Mouse (Mus musculus) cerebellum, adult 2 months (tissue): ENCODE measurements at regions not wholly inside any gene's neighbourhood (a gene's known extent, or its start where the extent isn't known, plus 50 kb on each side); places are given as distances from the start of the nearest gene placed in this dataset.

Experiments
- DNase-seq, 2 experiments: peaks; one replicate each; pipeline ENCODE4 v3.0.0; 2021
- H3K27ac ChIP-seq: fragments of 200-500 bp; 2 replicates; pipeline ENCODE4 v1.5.1; 2012; ENCODE audit warnings: low read length, control low read depth, inconsistent platforms; ENCODE audit not compliant: insufficient read depth
- H3K27me3 ChIP-seq: fragments of 200-500 bp; 2 replicates; pipeline ENCODE4 v1.6.1; 2012; ENCODE audit warnings: inconsistent platforms, mild to moderate bottlenecking, low read length, moderate library complexity; ENCODE audit not compliant: control insufficient read depth, insufficient read depth
- H3K4me1 ChIP-seq: fragments of 200-500 bp; 2 replicates; pipeline ENCODE4 v1.6.1; 2011; ENCODE audit warnings: low read length; ENCODE audit not compliant: control insufficient read depth, insufficient read depth
- H3K4me3 ChIP-seq: fragments of 200-500 bp; replicated peaks from 2 replicates; pipeline ENCODE3; 2011; ENCODE audit warnings: mild to moderate bottlenecking, low read depth, low read length, control low read depth; ENCODE audit not compliant: insufficient read depth
- CTCF ChIP-seq: fragments of 200-500 bp; IDR thresholded peaks from 2 replicates; pipeline ENCODE4 v1.5.1; 2011; ENCODE audit warnings: low read depth, mild to moderate bottlenecking, control low read depth, low read length, moderate library complexity, borderline replicate concordance; ENCODE audit not compliant: insufficient read depth
- POLR2A ChIP-seq: fragments of 200-500 bp; IDR thresholded peaks from 2 replicates; pipeline ENCODE4 v1.6.1; 2011; ENCODE audit warnings: low read length, control low read depth, borderline replicate concordance; ENCODE audit not compliant: insufficient read depth
- WGBS: fragments of 180-500 bp; shearing (Covaris S2); methylation state at CpG from one replicate; pipeline ENCODE4 v1.1.7; 2018; 5-methylcytosine and 5-hydroxymethylcytosine counted together

DNA sequence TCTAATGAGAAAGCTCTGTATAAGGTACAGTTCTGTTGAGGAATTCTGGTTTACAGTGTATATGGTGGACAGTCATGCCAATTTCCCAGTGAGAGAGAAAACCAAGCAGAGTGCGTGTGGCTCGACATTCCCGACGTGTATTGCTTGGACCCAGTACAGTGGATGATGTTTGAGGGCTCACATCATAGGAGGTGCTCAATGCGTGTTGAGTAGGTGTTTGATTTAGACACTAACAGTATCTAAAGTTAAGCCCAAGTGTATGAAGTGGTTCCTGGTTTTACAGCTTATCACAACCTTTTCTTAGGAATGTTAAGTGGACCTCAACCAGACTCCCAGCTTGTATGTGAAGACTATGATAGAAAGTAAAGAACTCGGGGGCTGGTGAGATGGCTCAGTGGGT is 96.2 kb upstream of the Tpm1 start:
- no peak overlapping the region for H3K27ac ChIP-seq
- 91% methylated on average over 6 of the region's 6 CpGs for WGBS
- no peaks in the 10 kb centered on the region for H3K27me3 ChIP-seq
- DNase-seq, result no peak
- H3K4me1 ChIP-seq, result no peaks in the 10 kb centered on the region; the same call in 1 of the 2 replicates
- TF ChIP-seq CTCF, result no peak
- no peak for TF ChIP-seq POLR2A
- H3K4me3 ChIP-seq, result no peak overlapping the region

DNA sequence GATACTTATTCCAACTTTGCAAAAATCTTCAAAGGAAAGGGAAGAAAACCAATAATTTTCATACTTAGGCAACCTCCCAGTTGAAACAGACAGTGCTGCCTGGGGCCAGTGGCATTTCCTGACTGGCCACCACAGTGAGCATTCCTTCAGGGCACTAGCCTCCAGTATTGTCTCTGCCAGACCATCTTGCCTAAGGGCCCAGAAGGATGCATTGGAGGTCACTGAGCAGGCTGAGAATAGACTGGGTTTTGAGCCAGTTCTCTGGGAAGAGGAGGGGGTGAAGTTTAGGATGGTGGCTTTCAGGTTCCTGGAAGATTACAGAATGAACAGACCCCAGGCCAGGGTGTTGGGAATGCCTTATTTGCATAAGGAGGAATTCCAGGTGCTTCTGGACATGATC is 95.3 kb upstream of the Tpm1 start:
- Histone ChIP-seq H3K27ac (no peak overlapping the region), H3K4me3 (no peak overlapping the region), H3K27me3 (no peaks in the 10 kb centered on the region), H3K4me1 (no peaks in the 10 kb centered on the region; the same call in 1 of the 2 replicates)
- no peak for TF ChIP-seq CTCF
- DNase-seq, result no peak

GRCm38 (mm10) chr9:67140319-67140887 is 91.2 kb upstream of the Tpm1 start:
- no peak for TF ChIP-seq CTCF
- TF ChIP-seq POLR2A, result no peak
- 56% methylated on average over 7 of the region's 7 CpGs for WGBS
- Histone ChIP-seq H3K27ac (no peak overlapping the region), H3K27me3 (no peaks in the 10 kb centered on the region), H3K4me3 (no peak overlapping the region), H3K4me1 (no peaks in the 10 kb centered on the region; the same call in 1 of the 2 replicates)
- DNase-seq, result peak in 1 of 2 experiments; percentile 8

GRCm38 (mm10) chr9:67137681-67138080 is 88.5 kb upstream of the Tpm1 start:
- Histone ChIP-seq H3K27ac (no peak overlapping the region), H3K27me3 (no peaks in the 10 kb centered on the region), H3K4me3 (no peak overlapping the region), H3K4me1 (no peaks in the 10 kb centered on the region; the same call in 1 of the 2 replicates)
- TF ChIP-seq POLR2A, result no peak
- no peak for DNase-seq
- WGBS, result 66% methylated on average over 5 of the region's 5 CpGs

GRCm38 (mm10) chr9:67137141-67137540 is 87.9 kb upstream of the Tpm1 start:
- no peak for DNase-seq
- Histone ChIP-seq H3K4me1 (no peaks in the 10 kb centered on the region; the same call in 1 of the 2 replicates), H3K4me3 (no peak overlapping the region), H3K27ac (no peak overlapping the region), H3K27me3 (no peaks in the 10 kb centered on the region)
- TF ChIP-seq CTCF (no peak), POLR2A (no peak)
- 57% methylated on average over 4 of the region's 4 CpGs for WGBS

- WGBS, result 93% methylated on average over 6 of the region's 6 CpGs
- TF ChIP-seq CTCF (no peak), POLR2A (no peak)
Measured at GRCm38 (mm10) chr9:67136166-67136565, 87.0 kb upstream of the Tpm1 start.

DNA sequence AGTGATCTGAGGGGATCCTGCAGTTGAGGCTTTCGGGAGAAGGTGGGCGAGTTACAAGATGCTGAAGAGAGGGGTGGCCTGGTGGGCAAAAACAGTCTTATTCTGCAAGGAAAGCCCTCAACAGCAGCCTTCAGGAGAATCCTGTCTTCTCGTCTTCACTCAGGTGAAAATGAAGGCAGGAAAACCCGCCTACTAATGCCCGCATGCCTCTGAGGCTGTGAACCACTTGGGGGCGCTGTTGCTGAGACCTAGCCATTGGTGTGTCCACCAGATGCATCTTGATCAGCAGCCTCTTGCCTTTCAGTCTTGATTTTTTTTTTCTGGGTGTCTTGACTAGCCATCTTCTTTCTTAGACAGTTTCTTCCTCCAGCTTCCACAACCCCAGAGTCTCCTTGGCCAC is 85.2 kb upstream of the Tpm1 start:
- no peaks in the 10 kb centered on the region for H3K27me3 ChIP-seq
- H3K4me1 ChIP-seq, result no peaks in the 10 kb centered on the region
- no peak for DNase-seq
- 81% methylated on average over 6 of the region's 6 CpGs for WGBS
- no peak overlapping the region for H3K4me3 ChIP-seq
- no peak for TF ChIP-seq POLR2A
- no peak overlapping the region for H3K27ac ChIP-seq

More at GRCm38 (mm10) chr9:67136166-67136565, 87.0 kb upstream of the Tpm1 start:
- H3K4me1 ChIP-seq, result no peaks in the 10 kb centered on the region; the same call in 1 of the 2 replicates
- no peak for DNase-seq
- H3K4me3 ChIP-seq, result no peak overlapping the region
- H3K27ac ChIP-seq, result no peak overlapping the region
- H3K27me3 ChIP-seq, result no peaks in the 10 kb centered on the region

DNA sequence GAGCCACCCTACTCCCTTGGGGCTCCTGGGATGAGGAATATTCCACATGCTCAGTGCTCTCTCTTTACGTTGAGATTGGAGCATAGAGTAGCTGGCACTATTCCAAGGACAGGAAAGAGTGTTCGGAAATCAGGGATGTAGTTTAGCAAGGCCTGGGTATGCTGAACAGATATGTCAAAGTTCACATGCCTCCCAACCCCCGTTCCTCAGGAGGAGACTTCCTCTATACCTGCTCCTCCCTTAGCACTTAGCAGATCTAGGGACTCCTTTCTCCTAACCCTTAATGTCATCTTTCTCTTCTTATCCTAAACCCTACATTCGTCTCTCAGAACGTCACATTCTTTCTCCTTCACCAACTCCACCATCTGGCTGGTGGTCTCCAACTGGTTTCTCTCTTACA is 83.2 kb upstream of the Tpm1 start:
- WGBS, result 34% methylated on average over 5 of the region's 5 CpGs
- TF ChIP-seq POLR2A (no peak), CTCF (no peak)

More for the DNA sequence above, 83.2 kb upstream of the Tpm1 start:
- Histone ChIP-seq H3K27ac (no peak overlapping the region), H3K4me3 (no peak overlapping the region), H3K27me3 (no peaks in the 10 kb centered on the region), H3K4me1 (no peaks in the 10 kb centered on the region)
- DNase-seq, result no peak
